Mouse (Mus musculus) E14TG2a.4 (cell line): Measurements from ENCODE around the gene Nek2.

Source experiments
- H3K27me3 ChIP-seq: 2 replicates; pipeline ENCODE4 v1.6.1; 2014; ENCODE audit warnings: low read length, control low read depth; ENCODE audit not compliant: insufficient read depth
- H3K36me3 ChIP-seq: 2 replicates; pipeline ENCODE4 v1.6.1; 2014; ENCODE audit warnings: low read length, control low read depth; ENCODE audit not compliant: insufficient read depth
- H3K4me1 ChIP-seq: replicated peaks from 2 replicates; pipeline ENCODE4 v1.6.1; 2014; ENCODE audit warnings: low read depth, low read length, control low read depth
- H3K4me3 ChIP-seq: replicated peaks from 2 replicates; pipeline ENCODE4 v1.5.1; 2014; ENCODE audit warnings: mild to moderate bottlenecking, low read length
- H3K9me3 ChIP-seq: 2 replicates; pipeline ENCODE4 v1.6.1; 2014; ENCODE audit warnings: low read length, control low read depth
- CTCF ChIP-seq: conservative IDR thresholded peaks from 2 replicates; pipeline ENCODE4 v1.5.1; 2014; ENCODE audit warnings: low read length
- NANOG ChIP-seq: IDR thresholded peaks from 2 replicates; pipeline ENCODE4 v1.6.1; 2014; ENCODE audit warnings: borderline replicate concordance, low read length, mixed read lengths
- POU5F1 ChIP-seq: IDR thresholded peaks from 2 replicates; pipeline ENCODE4 v1.6.1; 2014; ENCODE audit warnings: low read length, borderline replicate concordance

Nek2 gene

DNA sequence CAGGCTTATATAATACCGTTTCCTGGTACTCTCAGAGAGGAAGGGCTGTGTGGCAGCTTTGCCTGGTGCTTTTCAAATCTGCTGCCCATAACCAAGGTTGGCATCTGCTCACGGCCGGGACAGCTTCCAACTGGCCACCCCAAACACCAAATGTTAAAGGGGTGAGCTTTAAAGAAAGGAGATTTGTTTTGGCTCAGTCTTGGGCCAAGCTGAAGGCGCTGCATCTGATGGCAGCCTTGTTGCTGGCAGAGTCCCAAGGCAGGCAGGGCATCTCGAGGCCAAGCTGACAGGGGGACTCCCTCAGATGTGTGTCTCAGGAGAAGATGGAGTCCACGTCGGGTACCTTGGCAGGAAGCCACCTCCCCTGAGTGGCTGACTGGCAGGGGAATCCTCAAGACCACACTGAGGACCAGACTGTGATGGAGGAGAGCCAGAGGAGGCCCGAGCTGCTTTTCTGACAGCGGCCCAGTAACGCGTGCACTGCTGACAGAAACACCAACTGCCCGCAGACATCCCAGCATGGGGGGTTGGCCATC, 12.5 kb upstream of the Nek2 start:
- H3K4me3 ChIP-seq: no peak overlapping the region
- H3K9me3 ChIP-seq: no peaks in the 10 kb centered on the region
- H3K27me3 ChIP-seq: no peaks in the 10 kb centered on the region
- H3K36me3 ChIP-seq: no peaks in the 10 kb centered on the region
- TF ChIP-seq POU5F1 (no peak), CTCF (no peak), NANOG (no peak)
- peaks cover 16% of the 10 kb centered on the region for H3K4me1 ChIP-seq

DNA sequence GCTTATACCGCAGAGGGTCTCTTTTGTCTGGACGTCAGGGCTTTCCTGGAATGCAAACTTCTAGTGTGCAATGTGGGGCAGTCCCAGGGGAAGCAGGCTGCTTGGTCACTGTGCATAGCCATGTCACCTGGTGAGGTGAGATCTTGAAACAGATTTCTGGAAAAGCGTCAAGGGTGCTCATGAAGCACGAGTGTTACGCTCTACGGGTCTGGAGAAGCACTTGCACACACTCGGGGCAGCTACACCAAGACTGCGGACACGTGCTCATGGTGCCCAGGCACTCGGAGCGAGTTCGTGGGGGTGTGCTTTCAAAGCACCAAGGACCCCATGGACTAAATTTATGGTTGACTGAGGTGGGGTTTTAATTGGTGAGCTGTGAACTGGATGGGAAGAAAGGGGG, 9.5 kb upstream of the Nek2 start:
- no peaks in the 10 kb centered on the region for H3K27me3 ChIP-seq
- H3K4me3 ChIP-seq: no peak overlapping the region
- H3K36me3 ChIP-seq: no peaks in the 10 kb centered on the region
- no peak for TF ChIP-seq POU5F1
- no peak for TF ChIP-seq CTCF
- TF ChIP-seq NANOG: no peak
- no peaks in the 10 kb centered on the region for H3K9me3 ChIP-seq
- H3K4me1 ChIP-seq: peaks cover 30% of the 10 kb centered on the region

DNA sequence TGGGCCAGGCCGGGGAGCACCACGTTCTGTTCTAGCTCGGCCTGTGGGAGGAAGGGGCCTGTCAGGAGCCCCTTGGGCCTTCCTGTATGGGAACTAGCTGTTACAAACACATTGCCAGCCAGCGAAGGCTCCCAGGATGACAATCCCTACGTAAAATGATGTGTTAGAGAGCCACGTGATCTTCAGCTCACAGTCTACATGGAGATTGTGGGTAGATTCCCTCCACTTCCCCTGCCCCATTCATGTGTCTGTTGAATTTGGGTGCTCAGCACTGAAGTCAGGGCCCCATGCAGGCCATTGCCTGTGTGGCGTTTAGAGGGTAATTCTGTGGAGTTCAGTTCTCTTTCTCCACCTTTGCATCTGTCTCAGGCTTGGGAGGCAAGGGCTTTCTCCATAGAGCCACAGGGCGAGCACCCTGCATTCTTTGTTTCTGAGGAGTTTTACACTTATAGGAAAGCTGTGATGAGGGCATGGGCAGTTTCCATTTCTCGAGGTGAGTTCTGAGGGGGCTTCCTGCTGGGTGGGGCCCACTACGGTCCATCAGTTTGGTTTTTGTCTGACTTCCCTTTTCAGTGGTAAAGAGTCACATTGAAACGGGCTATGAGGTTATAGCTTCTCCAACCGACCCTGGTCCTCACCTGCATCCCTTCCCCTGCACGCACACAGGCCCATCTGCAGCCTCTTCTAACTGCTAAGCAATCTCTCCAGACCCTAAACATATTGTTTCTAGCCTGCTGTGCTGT, 8.1 kb upstream of the Nek2 start:
- Histone ChIP-seq H3K4me3 (no peak overlapping the region), H3K36me3 (no peaks in the 10 kb centered on the region), H3K4me1 (peaks cover 34% of the 10 kb centered on the region), H3K27me3 (no peaks in the 10 kb centered on the region), H3K9me3 (no peaks in the 10 kb centered on the region)
- TF ChIP-seq CTCF: no peak
- TF ChIP-seq NANOG: no peak
- TF ChIP-seq POU5F1: no peak

DNA sequence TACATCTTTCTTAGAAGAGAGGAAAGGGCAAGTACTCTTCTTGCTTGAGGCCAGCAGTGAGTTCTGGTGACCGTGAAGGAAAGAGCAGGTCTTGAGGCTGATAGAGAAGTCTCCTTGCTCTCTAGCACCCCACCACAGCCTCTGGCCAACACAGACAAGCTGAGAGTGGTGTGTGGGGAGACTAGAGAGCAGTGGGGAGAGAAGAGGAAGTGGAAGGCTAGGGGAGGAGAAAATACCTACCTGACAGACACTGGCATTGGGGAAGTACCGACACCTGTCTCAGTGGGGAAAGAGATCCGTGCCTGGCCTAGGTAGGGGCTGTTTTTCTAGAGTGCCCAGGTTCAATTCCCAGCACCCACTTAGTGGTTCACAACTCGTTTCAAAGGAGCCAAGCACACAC, 7.0 kb upstream of the Nek2 start:
- no peaks in the 10 kb centered on the region for H3K9me3 ChIP-seq
- H3K4me1 ChIP-seq: peaks cover 45% of the 10 kb centered on the region
- TF ChIP-seq CTCF: no peak
- TF ChIP-seq NANOG: no peak
- no peak for TF ChIP-seq POU5F1
- H3K4me3 ChIP-seq: no peak overlapping the region
- no peaks in the 10 kb centered on the region for H3K36me3 ChIP-seq
- no peaks in the 10 kb centered on the region for H3K27me3 ChIP-seq

DNA sequence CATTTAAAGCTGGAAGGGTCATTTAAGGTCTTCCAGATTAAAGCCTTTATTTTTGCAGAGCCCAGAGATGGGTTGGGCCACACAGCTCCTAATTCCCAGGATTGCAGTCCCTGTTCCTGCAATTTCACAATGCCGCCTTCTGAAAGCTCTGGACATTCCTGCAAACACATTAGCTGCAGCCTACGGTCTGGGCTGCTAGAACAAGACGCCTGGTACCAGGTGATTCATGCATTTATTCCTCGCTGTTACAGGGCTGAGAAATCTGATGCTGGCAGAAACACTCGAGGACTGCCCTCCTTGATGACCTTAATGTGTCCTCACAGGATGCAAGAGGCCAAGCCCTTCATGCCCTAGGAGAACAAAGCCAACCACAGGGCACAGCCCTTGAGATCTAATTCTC, 6.3 kb upstream of the Nek2 start:
- Histone ChIP-seq H3K4me3 (no peak overlapping the region), H3K36me3 (no peaks in the 10 kb centered on the region), H3K27me3 (no peaks in the 10 kb centered on the region), H3K4me1 (peaks cover 52% of the 10 kb centered on the region), H3K9me3 (no peaks in the 10 kb centered on the region)
- TF ChIP-seq POU5F1 (no peak), NANOG (no peak), CTCF (no peak)

DNA sequence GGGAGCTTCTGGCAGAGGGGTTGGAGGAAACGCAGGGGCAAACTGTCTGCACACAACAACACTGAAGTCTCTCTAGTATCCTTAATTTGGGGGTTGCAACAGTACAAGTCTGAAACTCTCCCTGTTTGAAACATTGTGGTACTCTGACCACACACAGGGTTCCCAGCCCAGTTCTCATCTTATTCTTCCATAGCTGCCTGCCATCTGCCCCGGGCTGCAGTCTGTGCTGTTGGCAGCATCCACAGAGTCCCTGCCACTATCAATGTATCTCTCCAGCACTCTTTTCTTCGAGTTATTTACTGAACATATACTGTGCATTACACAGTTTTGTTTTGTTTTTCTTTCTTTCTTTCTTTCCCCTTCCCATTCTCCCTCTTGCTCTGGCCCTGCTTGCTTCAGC, 4.6 kb upstream of the Nek2 start:
- no peak for TF ChIP-seq CTCF
- TF ChIP-seq NANOG: no peak
- TF ChIP-seq POU5F1: no peak
- H3K27me3 ChIP-seq: no peaks in the 10 kb centered on the region
- no peaks in the 10 kb centered on the region for H3K36me3 ChIP-seq
- H3K4me3 ChIP-seq: no peak overlapping the region
- peaks cover 62% of the 10 kb centered on the region for H3K4me1 ChIP-seq
- no peaks in the 10 kb centered on the region for H3K9me3 ChIP-seq

DNA sequence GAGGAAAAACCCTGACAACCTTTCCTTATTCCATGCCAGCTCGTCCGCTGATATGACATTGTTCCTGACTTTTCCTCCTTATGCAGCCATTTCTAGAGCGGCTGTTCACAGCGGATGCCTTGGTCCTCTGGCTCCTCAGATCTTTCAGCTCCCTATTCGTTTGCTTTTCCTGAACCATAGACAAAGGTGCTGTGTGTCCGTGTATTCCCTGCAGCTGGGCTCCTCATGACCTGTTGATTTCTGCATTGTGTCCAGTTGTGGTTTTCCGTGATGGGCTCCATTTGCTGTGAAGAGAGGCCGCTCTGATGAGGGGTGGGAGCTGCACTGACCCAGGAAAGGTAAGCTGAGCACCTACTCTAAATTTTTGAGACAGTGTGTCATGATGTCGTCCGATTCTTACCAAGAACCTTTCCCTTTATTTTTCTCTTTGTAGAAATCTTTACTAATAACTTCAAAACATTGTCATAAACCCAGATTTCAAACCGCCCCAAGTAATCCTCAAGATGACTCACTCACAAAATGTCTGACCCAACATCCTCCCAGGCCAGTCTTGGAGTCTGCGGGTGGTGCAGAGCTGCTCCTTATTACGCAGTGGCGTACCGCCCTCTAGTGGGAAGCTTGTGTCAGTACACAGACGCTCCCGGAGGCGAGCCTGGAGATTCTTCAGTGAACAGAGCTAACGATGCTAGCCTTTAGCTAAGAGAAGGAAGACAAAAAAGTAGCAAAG, 3.7 kb upstream of the Nek2 start:
- peak; percentile 96 for TF ChIP-seq CTCF
- no peak for TF ChIP-seq POU5F1
- no peaks in the 10 kb centered on the region for H3K27me3 ChIP-seq
- peaks cover 70% of the 10 kb centered on the region for H3K4me1 ChIP-seq
- no peaks in the 10 kb centered on the region for H3K9me3 ChIP-seq
- H3K36me3 ChIP-seq: peaks cover 6% of the 10 kb centered on the region
- peak overlapping the region; percentile 11 for H3K4me3 ChIP-seq

DNA sequence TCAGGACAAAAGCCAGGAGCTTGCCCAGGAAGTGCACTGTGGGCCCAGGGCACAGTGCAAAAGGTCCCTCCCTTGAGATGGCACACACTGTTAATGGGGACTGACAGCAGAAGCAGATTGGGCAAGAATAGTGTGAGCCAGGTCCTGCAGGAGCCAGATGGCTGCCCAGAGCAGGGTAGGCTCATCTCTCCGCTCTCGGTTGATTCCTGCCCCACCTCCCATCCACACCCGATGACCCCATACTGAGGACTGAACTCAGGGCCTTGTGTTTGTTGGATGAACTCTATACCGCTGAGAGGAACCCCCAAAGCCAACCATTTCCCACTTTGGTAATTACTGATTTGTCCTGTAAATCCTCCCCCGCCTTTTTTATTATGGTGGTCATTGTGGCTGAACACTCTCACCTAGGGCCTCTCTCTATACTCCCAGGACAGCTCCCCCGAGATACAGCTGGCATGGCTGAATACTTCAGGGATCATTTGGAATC, 3.1 kb upstream of the Nek2 start:
- Histone ChIP-seq H3K4me1 (peaks cover 75% of the 10 kb centered on the region), H3K36me3 (peaks cover 12% of the 10 kb centered on the region), H3K9me3 (no peaks in the 10 kb centered on the region), H3K4me3 (no peak overlapping the region; the same call in 1 of the 2 replicates), H3K27me3 (no peaks in the 10 kb centered on the region)
- TF ChIP-seq POU5F1: no peak
- TF ChIP-seq CTCF: no peak
- no peak for TF ChIP-seq NANOG
